Mouse (Mus musculus) cerebellum, adult 2 months (tissue): ENCODE results near the gene Clcn3. TPM values are rescaled to one million over a fixed set of nuclear protein-coding genes. Genes with fewer than 3 reads are reported as not detected.

Experiments used
- DNase-seq, 2 experiments: peaks; one replicate each; pipeline ENCODE4 v3.0.0; 2021
- H3K27ac ChIP-seq: fragments of 200-500 bp; 2 replicates; pipeline ENCODE4 v1.5.1; 2012; ENCODE audit warnings: low read length, control low read depth, inconsistent platforms; ENCODE audit not compliant: insufficient read depth
- H3K27me3 ChIP-seq: fragments of 200-500 bp; 2 replicates; pipeline ENCODE4 v1.6.1; 2012; ENCODE audit warnings: inconsistent platforms, mild to moderate bottlenecking, low read length, moderate library complexity; ENCODE audit not compliant: control insufficient read depth, insufficient read depth
- H3K4me1 ChIP-seq: fragments of 200-500 bp; 2 replicates; pipeline ENCODE4 v1.6.1; 2011; ENCODE audit warnings: low read length; ENCODE audit not compliant: control insufficient read depth, insufficient read depth
- H3K4me3 ChIP-seq: fragments of 200-500 bp; replicated peaks from 2 replicates; pipeline ENCODE3; 2011; ENCODE audit warnings: mild to moderate bottlenecking, low read depth, low read length, control low read depth; ENCODE audit not compliant: insufficient read depth
- CTCF ChIP-seq: fragments of 200-500 bp; IDR thresholded peaks from 2 replicates; pipeline ENCODE4 v1.5.1; 2011; ENCODE audit warnings: low read depth, mild to moderate bottlenecking, control low read depth, low read length, moderate library complexity, borderline replicate concordance; ENCODE audit not compliant: insufficient read depth
- POLR2A ChIP-seq: fragments of 200-500 bp; IDR thresholded peaks from 2 replicates; pipeline ENCODE4 v1.6.1; 2011; ENCODE audit warnings: low read length, control low read depth, borderline replicate concordance; ENCODE audit not compliant: insufficient read depth
- WGBS: fragments of 180-500 bp; shearing (Covaris S2); methylation state at CpG from one replicate; pipeline ENCODE4 v1.1.7; 2018; 5-methylcytosine and 5-hydroxymethylcytosine counted together
- polyA plus RNA-seq: library from polyadenylated mRNA; depleted of rRNA; stranded (reverse); fragments of >200 nt; gene quantifications from 2 replicates; pipeline ENCODE4 v1.2.3, GENCODE M21; 2012

The Clcn3 gene
- polyA plus RNA-seq, 1 experiment: 81.0 TPM

DNA sequence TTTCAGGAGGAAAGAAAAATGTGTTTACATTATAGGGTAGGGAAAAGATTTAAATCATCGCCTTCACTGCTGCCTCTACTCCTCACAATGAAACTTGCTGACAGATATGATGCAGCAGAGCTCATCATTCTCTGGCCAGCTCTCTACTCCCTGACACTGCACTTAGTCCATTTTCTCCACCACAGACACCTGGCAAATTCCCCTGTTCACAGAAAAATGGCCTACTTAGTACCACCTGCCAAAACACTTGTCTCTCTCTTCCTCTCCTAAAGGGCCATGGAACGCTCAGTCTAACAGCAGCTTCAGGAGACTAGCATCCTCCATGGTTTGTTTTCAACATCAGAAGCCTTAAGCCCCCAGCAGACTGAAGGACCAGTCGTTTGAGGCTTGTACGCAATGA, 31.8 kb downstream of the Clcn3 start:
- 23% methylated on average over 4 of the region's 4 CpGs for WGBS
- Histone ChIP-seq H3K4me1 (peaks cover 7% of the 10 kb centered on the region; the same call in 1 of the 2 replicates), H3K27ac (0 out of 2 replicates have a peak overlapping the region, but pooled peaks have one; percentile 1), H3K4me3 (peak overlapping the region; percentile 0), H3K27me3 (no peaks in the 10 kb centered on the region; the same call in 1 of the 2 replicates)
- peak; percentile 50 to 78 for DNase-seq
- TF ChIP-seq CTCF: no peak
- TF ChIP-seq POLR2A: no peak

DNA sequence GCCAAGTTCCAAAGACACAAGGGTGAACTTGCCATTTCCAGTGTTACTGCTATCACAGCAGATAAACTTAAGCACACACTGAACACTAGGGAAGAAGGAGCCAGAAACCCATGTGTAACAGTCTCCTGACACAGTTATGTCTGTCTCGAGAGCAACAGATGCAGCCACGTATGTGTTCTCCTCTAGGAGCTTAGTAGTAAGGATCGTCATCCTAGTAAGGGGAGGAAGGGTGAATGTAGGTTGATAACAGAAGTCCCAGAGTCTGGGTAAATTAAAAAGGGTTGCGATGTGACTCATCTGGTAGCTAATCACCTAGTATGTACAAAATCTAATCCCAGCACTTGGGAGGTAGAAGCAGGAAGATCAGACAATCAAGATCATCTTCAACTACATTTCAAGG, 33.2 kb downstream of the Clcn3 start:
- Histone ChIP-seq H3K27me3 (no peaks in the 10 kb centered on the region; the same call in 1 of the 2 replicates), H3K4me1 (peaks cover 7% of the 10 kb centered on the region; the same call in 1 of the 2 replicates), H3K4me3 (no peak overlapping the region), H3K27ac (no peak overlapping the region)
- 24% methylated on average over 4 of the region's 4 CpGs for WGBS
- DNase-seq: no peak
- TF ChIP-seq CTCF: no peak
- no peak for TF ChIP-seq POLR2A

DNA sequence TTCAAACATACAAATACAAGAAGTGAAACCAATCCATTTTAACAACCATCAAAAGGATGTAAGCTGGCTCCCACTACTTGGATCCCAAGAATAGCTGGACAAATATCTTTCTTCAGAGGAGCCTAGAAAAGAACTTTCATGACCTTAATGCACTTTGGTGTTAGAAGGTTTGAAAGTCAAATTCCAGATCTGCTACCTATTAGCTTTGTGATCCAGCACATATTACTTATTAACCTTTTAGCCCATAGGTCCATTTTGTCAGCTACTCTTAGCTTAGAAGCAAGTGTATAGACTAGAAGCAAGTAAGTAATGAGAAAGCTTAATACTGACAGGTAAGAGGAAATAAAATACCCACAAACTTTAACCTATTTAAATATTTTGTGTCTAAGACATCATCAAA, 35.6 kb downstream of the Clcn3 start:
- Histone ChIP-seq H3K27me3 (no peaks in the 10 kb centered on the region; the same call in 1 of the 2 replicates), H3K4me1 (peaks cover 7% of the 10 kb centered on the region; the same call in 1 of the 2 replicates), H3K4me3 (no peak overlapping the region), H3K27ac (no peak overlapping the region)
- DNase-seq: no peak
- TF ChIP-seq CTCF: no peak
- TF ChIP-seq POLR2A: no peak

GRCm38 (mm10) chr8:60942867-60943266, 40.2 kb downstream of the Clcn3 start:
- 97% methylated on average over 2 of the region's 2 CpGs for WGBS
- no peak for TF ChIP-seq CTCF
- no peak for TF ChIP-seq POLR2A
- no peaks in the 10 kb centered on the region for H3K4me1 ChIP-seq

GRCm38 (mm10) chr8:60938717-60939424, 44.2 kb downstream of the Clcn3 start:
- no peak overlapping the region for H3K4me3 ChIP-seq
- no peak for DNase-seq
- no peaks in the 10 kb centered on the region for H3K27me3 ChIP-seq
- H3K4me1 ChIP-seq: no peaks in the 10 kb centered on the region
- WGBS: 55% methylated on average over 3 of the region's 3 CpGs
- TF ChIP-seq CTCF (no peak), POLR2A (no peak)
- no peak overlapping the region for H3K27ac ChIP-seq

More at GRCm38 (mm10) chr8:60942867-60943266, 40.2 kb downstream of the Clcn3 start:
- Histone ChIP-seq H3K27ac (no peak overlapping the region), H3K27me3 (no peaks in the 10 kb centered on the region), H3K4me3 (no peak overlapping the region)
- DNase-seq: no peak

DNA sequence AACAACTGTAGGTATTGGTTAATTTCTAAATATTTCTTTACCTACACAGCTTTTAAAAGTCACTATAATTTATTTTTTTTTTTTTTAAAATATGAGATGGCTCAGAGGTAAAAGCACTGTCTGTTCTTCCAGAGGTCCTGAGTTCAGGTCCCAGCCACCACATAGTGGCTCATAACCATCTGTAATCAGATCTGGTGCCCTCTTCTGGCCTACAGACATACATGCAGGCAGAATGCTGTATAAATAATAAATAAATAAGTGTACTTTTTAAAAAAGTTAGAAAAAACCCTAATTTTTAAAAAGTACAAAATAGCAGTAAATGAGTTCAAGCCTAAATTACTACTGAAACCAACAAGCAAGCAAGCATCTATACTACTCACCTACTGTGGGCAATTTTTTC, 49.5 kb downstream of the Clcn3 start:
- TF ChIP-seq POLR2A: no peak
- no peak for TF ChIP-seq CTCF
- H3K27me3 ChIP-seq: no peaks in the 10 kb centered on the region
- H3K4me3 ChIP-seq: no peak overlapping the region
- no peak overlapping the region for H3K27ac ChIP-seq
- no peaks in the 10 kb centered on the region for H3K4me1 ChIP-seq
- no peak for DNase-seq

DNA sequence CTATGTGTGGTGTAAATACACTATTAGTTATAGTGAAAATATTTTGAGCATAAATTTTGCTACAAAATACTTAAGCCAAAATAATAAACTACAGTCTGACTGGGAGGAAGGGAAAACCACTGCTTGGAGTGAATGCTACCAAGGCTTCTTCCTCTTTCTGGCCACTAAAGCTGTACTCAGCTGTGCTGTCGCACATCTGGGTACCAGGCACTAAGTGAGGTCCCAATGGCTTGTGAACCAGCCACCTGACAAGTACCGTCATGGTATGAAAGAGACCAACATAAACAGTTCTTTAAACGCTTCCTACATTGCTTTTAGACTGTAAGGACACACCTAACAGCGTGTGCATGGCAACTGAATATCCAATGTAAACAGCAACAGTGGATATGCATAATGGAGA, 62.9 kb downstream of the Clcn3 start:
- TF ChIP-seq CTCF (no peak), POLR2A (no peak)
- no peak overlapping the region for H3K27ac ChIP-seq
- 95% methylated on average over 4 of the region's 4 CpGs for WGBS
- H3K4me1 ChIP-seq: no peaks in the 10 kb centered on the region
- H3K27me3 ChIP-seq: no peaks in the 10 kb centered on the region
- DNase-seq: no peak
- no peak overlapping the region for H3K4me3 ChIP-seq

DNA sequence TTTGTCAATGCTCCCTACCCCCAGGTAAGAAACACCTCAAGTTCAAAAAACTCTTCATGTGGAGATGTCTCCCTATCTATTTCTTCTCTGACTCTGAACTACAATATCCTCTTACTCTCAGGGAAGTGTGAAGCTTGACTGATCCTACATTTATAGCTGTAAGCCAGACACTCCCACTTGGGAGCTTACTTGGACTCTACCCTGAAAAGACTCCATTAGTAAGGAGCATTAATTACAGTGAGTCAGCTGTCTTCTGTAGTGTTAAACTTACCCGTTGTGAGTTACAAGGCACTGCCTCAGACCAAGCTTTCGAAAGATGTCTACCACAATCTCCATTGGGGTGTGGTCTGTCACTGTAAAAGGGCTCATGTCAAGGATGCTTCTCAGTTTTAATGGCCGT, 64.0 kb downstream of the Clcn3 start:
- WGBS: 91% methylated on average over 3 of the region's 3 CpGs
- H3K4me1 ChIP-seq: no peaks in the 10 kb centered on the region
- H3K27me3 ChIP-seq: no peaks in the 10 kb centered on the region
- H3K4me3 ChIP-seq: no peak overlapping the region
- H3K27ac ChIP-seq: no peak overlapping the region
- TF ChIP-seq POLR2A (no peak), CTCF (no peak)
- DNase-seq: no peak
